Mouse (Mus musculus) monocyte, adult 5-6 weeks (primary cell): ENCODE results near the gene Slc35g3. TPM values are rescaled to one million over a fixed set of nuclear protein-coding genes. Genes with fewer than 3 reads are reported as not detected.
"Not testable (repeated sequence)": the region's sequence is repeated elsewhere in the genome, so short reads cannot be mapped to it uniquely, and the experiment has no call there.

Experiments
- ATAC-seq: fragments of 153-309, 156-312 bp; replicated peaks from 2 replicates; pipeline ENCODE4 v1.8.0; 2017; ENCODE audit warnings: mild to moderate bottlenecking; ENCODE audit not compliant: low TSS enrichment, insufficient number of reproducible peaks, severe bottlenecking, poor library complexity, low FRiP score
- total RNA-seq: library from RNA; stranded (forward); fragments of 200-1000, 200-491, 200-594 nt; gene quantifications from 3 replicates; pipeline ENCODE4 v1.2.3, GENCODE M21; 2017

The Slc35g3 gene
- total RNA-seq, 1 experiment from 2014 or later, result not detected

- peak; percentile 77 for ATAC-seq
Observed at GRCm38 (mm10) chr11:69758971-69759721, 2.6 kb downstream of the Slc35g3 start.

DNA sequence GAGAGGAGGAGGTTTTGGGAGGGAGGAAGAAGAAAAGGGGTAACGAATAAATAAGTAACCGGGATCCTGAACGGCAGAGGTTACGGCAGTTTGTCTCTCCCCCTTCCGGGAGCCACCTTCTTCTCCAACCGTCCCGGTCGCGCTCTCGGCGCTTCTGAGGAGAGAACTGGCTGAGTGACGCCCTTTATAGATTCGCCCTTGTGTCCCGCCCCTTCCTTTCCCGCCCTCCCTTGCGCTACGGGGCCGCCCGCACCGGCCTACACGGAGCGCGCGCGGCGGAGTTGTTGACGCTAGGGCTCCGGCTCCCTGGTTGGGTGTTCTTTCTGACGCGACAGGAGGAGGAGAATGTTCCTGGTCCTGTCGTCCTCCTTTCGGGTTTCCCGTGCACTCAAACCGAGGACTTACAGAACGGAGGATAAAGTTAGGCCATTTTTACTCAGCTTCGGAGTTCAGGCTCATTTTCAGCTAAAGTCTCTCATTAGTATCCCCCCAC is 3.2 kb downstream of the Slc35g3 start, which contains the start of gene Polr2a:
TSS of gene Polr2a (minus strand) at position 160 of the 493 bp plus-strand sequence.
- ATAC-seq, result peak; percentile 77

- ATAC-seq, result peak; percentile 36
Observed at GRCm38 (mm10) chr11:69758090-69758456, 3.7 kb downstream of the Slc35g3 start.

DNA sequence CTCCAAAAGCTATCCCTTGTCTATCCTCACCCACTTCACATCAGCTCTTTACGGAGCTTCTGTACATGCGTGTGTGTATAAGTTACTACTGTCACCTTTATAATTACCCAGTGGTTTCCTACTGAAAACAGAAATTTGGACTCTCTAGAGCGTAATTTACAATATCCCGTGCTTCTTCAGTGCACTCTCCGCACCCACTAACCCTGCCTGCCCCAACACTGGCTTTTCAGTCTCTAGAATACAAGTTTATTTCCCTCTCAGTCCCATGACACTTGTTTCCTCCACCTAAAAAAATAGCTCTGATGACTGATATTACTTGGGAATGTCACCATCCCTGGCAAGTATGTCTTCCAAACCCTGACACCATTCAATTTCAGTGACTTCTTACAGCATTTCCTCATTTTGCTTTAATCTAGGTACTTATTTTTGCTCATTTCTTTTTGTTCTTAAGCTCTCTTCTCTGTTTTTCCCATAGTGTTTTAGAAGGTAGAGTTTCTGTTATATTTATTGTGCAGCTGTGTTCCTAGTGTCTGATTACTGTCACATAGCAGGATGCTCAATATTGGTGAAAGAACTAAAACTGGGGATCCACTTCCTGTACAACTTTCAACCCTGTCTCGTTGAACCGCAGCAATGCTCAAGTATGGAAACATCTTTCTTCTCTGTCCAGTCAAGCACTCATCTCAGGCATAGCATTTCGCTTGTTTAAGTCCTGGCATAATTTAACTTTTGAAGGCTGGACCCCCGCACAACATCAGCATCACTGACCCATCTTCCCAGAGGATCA is 4.3 kb downstream of the Slc35g3 start:
- ATAC-seq, result no peak

DNA sequence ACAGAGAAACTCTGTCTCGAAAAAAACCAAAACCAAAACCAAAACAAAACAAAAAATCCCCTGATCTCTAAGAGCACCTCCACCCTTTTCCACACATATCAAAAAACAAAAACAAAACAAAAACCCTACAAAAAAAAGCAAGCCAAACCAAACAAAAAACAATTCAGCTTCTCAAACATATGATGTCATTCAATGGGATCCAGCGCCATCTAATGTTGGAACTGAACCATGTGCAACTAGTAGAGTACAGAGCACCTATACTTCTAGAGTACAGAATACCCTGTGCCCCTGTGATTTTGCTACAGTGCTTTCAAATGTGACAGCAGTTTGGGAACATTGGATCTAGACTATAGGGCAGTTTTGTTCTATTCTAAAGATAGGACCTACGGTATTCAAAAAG is 7.1 kb downstream of the Slc35g3 start:
- ATAC-seq, result no peak

GRCm38 (mm10) chr11:69754233-69754632 is 7.5 kb downstream of the Slc35g3 start:
- ATAC-seq, result no peak

- no peak for ATAC-seq
Observed at GRCm38 (mm10) chr11:69752686-69753085, 9.1 kb downstream of the Slc35g3 start.

DNA sequence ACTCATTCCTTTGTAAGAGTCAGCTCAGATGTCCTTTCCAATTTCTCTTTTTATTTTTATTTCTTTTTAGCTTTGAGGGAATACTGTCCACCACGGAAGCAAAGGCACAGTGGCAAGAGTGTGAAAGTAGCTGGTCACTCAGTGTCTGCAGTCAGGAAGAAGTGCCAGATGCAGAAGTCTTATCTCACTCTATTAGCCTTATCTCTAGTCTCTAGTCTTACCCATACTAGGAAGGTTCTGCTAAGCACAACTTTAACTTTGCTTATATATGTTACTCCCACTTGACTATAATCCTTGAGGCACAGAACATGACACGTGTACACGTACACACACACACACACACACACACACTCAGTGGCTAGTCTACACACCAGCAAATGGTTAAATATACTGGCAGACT is 10.1 kb downstream of the Slc35g3 start:
- no peak for ATAC-seq

GRCm38 (mm10) chr11:69731408-69731807 is 30.4 kb downstream of the Slc35g3 start:
- ATAC-seq, result not testable (repeated sequence)

- peak; percentile 67 for ATAC-seq
Observed at GRCm38 (mm10) chr11:69729063-69729462, 32.7 kb downstream of the Slc35g3 start.

- ATAC-seq, result no peak
Observed at GRCm38 (mm10) chr11:69725951-69726350, 35.8 kb downstream of the Slc35g3 start.

GRCm38 (mm10) chr11:69723074-69723473 is 38.7 kb downstream of the Slc35g3 start:
- ATAC-seq, result no peak

GRCm38 (mm10) chr11:69720852-69721251 is 40.9 kb downstream of the Slc35g3 start:
- ATAC-seq, result no peak

- no peak for ATAC-seq
Observed at GRCm38 (mm10) chr11:69719423-69719822, 42.3 kb downstream of the Slc35g3 start.

- no peak for ATAC-seq
Observed at GRCm38 (mm10) chr11:69718661-69719060, 43.1 kb downstream of the Slc35g3 start.

DNA sequence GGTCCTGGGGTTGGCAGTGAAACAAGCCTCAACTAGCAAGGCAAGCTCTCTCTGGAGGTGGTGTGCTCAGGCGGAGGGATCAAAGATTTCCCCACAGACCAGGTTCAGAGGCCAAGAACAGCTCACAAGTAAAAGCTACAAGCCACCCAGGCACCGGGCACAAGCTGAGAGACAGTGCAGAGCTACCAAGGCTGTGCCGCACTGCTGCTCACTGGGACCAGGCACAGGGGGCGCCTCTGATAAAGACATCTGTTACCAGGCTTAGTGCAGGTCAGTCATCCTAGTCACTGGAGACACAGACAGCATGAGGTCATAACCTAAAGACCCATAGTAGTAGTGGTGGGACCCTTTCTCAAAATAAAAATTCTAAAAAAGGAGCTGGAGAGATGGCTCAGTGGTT is 44.8 kb downstream of the Slc35g3 start:
- no peak for ATAC-seq

- no peak for ATAC-seq
Observed at GRCm38 (mm10) chr11:69715929-69716328, 45.8 kb downstream of the Slc35g3 start.

DNA sequence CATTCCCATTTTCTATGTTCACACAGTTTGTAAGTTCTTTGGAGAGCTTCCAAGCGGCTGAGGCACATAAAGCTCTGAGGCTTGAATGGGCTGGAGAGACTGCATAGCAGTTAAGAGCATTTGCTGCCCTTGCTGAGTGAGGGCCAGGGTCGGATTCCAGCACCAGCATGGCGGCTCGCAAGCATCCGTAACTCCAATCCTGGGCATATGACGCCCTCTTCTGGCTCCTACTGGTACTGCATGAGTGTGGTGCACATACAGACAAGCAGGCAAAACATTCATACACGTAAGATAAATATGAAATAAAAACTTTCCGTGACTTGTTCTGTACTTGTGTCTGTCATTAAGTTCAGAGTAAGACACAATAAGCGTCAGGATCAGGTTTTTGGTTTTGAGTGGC is 46.3 kb downstream of the Slc35g3 start:
- ATAC-seq, result peak; percentile 61; the same call in 1 of the 2 replicates

DNA sequence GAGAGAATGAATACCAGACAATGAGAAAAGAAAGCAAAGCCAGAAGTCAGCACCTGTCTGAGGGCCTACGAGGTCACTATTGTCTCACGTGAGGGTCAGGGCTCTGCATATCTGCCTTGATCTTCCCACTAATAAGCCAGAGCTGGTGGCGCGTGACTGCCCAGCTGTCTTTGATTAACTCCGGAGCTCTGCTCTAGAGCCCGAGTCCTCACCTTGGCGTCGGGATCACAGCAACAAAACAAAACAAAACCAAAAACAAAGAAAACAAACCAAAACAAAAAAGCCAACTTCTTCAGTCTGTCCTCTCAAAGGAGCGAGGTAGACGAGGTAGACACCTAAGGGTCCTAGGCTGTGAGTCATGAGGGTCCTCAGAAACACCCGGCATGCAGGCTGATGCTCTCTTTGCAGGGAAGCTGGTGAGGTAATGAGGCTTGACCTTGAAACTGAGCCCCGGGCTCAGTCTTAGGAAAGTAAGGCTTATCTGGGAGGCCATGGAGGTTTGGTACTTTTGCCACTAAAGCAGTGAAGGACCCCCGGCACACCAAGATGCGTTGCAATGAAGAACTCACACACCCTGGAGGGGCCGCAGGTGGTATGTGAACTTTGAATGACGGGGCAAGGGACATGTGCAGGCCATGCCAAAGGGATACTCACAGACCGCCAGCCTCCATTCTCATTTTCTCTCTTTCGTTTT is 47.0 kb downstream of the Slc35g3 start:
- no peak for ATAC-seq
